In the genomic region with DNA sequence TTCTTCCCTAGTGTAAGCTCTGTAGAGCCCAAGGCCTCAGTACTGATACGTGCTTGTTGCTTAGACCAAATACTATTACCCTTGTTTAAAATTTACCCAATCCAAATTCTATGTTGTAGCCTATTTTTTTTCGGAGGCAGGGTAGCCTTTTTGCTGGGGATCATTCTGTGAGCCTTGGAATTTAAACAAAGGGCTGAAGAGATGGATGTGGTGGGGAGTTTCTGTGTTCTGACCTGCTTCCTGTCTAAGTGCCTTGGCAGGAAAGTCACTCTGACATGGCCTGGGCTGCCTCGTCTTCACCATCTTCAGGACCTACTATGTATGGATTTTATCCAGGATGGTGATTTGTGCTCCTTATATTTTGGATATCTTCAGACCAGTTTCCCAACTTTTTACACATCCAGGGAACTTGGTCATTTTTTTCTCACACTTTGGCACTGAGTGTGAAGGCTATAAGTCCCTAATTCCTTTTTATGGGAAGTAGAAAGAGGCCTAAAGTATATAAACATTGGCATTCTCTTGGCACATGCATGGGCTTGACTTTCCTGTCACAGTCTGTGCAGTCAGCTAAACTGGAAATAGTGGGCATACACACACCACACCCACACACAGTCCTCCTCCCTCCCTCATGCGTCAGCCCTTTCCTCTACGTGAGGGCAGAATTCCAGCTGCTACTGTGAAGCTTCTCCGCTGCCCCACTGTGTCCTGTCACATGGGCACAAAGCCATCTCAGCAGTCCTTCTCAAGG, we compare ENCODE assay signal across 9 mouse cellular contexts. TPM values are rescaled to one million over a fixed set of nuclear protein-coding genes. Genes with fewer than 3 reads are reported as not detected.
DNase-seq lines count a peak whose midpoint lies in the region; ATAC-seq lines count a peak whose summit lies in the region.
"Had no signal": no experiment of that assay in that cellular context is flagged by ENCODE, and none has a peak within 500 bp of the region (broad histone marks: within the 10 kb centered on the region; RNA-seq: fewer than 3 reads in every experiment).

No protein-coding gene starts in this region.

- no peaks in the 10 kb centered on the region for H3K27me3 ChIP-seq in kidney, embryonic 16.5 days (ENCODE audit: insufficient read depth, low read length)

- H3K9ac ChIP-seq in kidney, embryonic 16.5 days (replicated peaks; ENCODE audit: low read length): peak overlapping the region; percentile 34; the same call in 1 of the 2 replicates

- no peak for ATAC-seq in kidney, embryonic 16.5 days (ENCODE audit: low FRiP score, low TSS enrichment)
- ATAC-seq in erythroblast, adult 5-6 weeks (replicated peaks; ENCODE audit: low FRiP score, poor library complexity, severe bottlenecking): no peak

- H3K36me3 ChIP-seq in kidney, embryonic 16.5 days (ENCODE audit: insufficient read depth, low read length): peaks cover 7% of the 10 kb centered on the region; the same call in 1 of the 2 replicates

- H3K27ac ChIP-seq in kidney, embryonic 16.5 days (ENCODE audit: low read length): peak overlapping the region; percentile 97

- WGBS in kidney, embryonic 16.5 days: 69% methylated on average over 6 of the region's 6 CpGs

- H3K4me1 ChIP-seq in kidney, embryonic 16.5 days (ENCODE audit: insufficient read depth, low read length): peaks cover 59% of the 10 kb centered on the region

- H3K9me3 ChIP-seq in kidney, embryonic 16.5 days (ENCODE audit: low read length): no peaks in the 10 kb centered on the region

- H3K4me2 ChIP-seq in kidney, embryonic 16.5 days (replicated peaks; ENCODE audit: low read depth, low read length): 0 out of 2 replicates have a peak overlapping the region, but pooled peaks have one; percentile 80

- H3K4me3 ChIP-seq in kidney, embryonic 16.5 days (ENCODE audit: low read length): no peak overlapping the region

- peak; percentile 37 to 43 for DNase-seq in cerebellum, postnatal 10 days
- no peak for DNase-seq in cerebellum, postnatal 36 days
- DNase-seq in 416B (ENCODE audit: low read depth): peak; percentile 81
- DNase-seq in heart, adult 8-10 months (ENCODE audit: low spot score): peak; percentile 74
- DNase-seq in skeletal muscle tissue, adult 2 months (ENCODE audit: low read depth, low spot score): peak; percentile 50
- no peak for DNase-seq in ovary, adult 18-20 months (ENCODE audit: low spot score)

RNA-seq across cellular contexts. Expression of gene Mgat1, which starts 4.4 kb away (rescaled TPM):
- total RNA-seq in heart, adult 8-10 months (2022): 10 to 100 TPM; 62.4 to 80.4 (median 68.8) TPM
- polyA plus RNA-seq in kidney, embryonic 16.5 days (2015; fragmentation: Nextera tagmentation; extraction: Ambion mirVana): 88.9 and 91.9 TPM in 2 replicates
- total RNA-seq in erythroblast, adult 5-6 weeks (2015; ENCODE audit: low replicate concordance): 9.0 and 10.2 TPM in 2 replicates
- 11.4 and 17.0 TPM in 2 replicates for total RNA-seq in erythroblast, adult 5-6 weeks (2017; ENCODE audit: low replicate concordance)

RNA-seq across cellular contexts. Expression of gene Olfr1393, which starts 29.7 kb away (rescaled TPM):
- under 1 TPM; 0.41 to 0.50 (median 0.43) TPM for total RNA-seq in heart, adult 8-10 months (2022)
- not detected in 2 replicates for polyA plus RNA-seq in kidney, embryonic 16.5 days (2015; fragmentation: Nextera tagmentation; extraction: Ambion mirVana)
- not detected in 2 replicates for total RNA-seq in erythroblast, adult 5-6 weeks (2015; ENCODE audit: low replicate concordance)
- not detected in 2 replicates for total RNA-seq in erythroblast, adult 5-6 weeks (2017; ENCODE audit: low replicate concordance)
- total RNA-seq: common myeloid progenitor, adult 5-6 weeks had no signal

RNA-seq across cellular contexts. Expression of gene Olfr1392, which starts 36.7 kb away (rescaled TPM):
- total RNA-seq in heart, adult 8-10 months (2022): not detected
- polyA plus RNA-seq in kidney, embryonic 16.5 days (2015; fragmentation: Nextera tagmentation; extraction: Ambion mirVana): not detected in 2 replicates
- total RNA-seq in erythroblast, adult 5-6 weeks (2015; ENCODE audit: low replicate concordance): not detected in 2 replicates
- total RNA-seq in erythroblast, adult 5-6 weeks (2017; ENCODE audit: low replicate concordance): not detected in 2 replicates
- total RNA-seq: common myeloid progenitor, adult 5-6 weeks had no signal

RNA-seq across cellular contexts. Expression of gene Zfp62, which starts 45.3 kb away (rescaled TPM):
- total RNA-seq in heart, adult 8-10 months (2022): 10 to 100 TPM; 25.0 to 31.7 (median 27.1) TPM
- polyA plus RNA-seq in kidney, embryonic 16.5 days (2015; fragmentation: Nextera tagmentation; extraction: Ambion mirVana): 45.6 and 46.3 TPM in 2 replicates
- 18.6 and 25.4 TPM in 2 replicates for total RNA-seq in erythroblast, adult 5-6 weeks (2015; ENCODE audit: low replicate concordance)
- 14.8 and 28.9 TPM in 2 replicates for total RNA-seq in erythroblast, adult 5-6 weeks (2017; ENCODE audit: low replicate concordance)

RNA-seq across cellular contexts. Expression of gene Olfr10, which starts 56.1 kb away (rescaled TPM):
- not detected for total RNA-seq in heart, adult 8-10 months (2022)
- not detected in 2 replicates for polyA plus RNA-seq in kidney, embryonic 16.5 days (2015; fragmentation: Nextera tagmentation; extraction: Ambion mirVana)
- not detected in 2 replicates for total RNA-seq in erythroblast, adult 5-6 weeks (2015; ENCODE audit: low replicate concordance)
- not detected in 2 replicates for total RNA-seq in erythroblast, adult 5-6 weeks (2017; ENCODE audit: low replicate concordance)
- total RNA-seq: common myeloid progenitor, adult 5-6 weeks had no signal

Comparison
In these comparisons a context has a peak if more than half of its experiments do, and no peak if none do; other contexts are left out.
1. DNase-seq: peak in cerebellum, postnatal 10 days (2 of 2), 416B (single experiment), heart, adult 8-10 months (single experiment) and skeletal muscle tissue, adult 2 months (single experiment); none in cerebellum, postnatal 36 days (0 of 2) and ovary, adult 18-20 months (single experiment).